Mouse (Mus musculus) large intestine, adult 2 months (tissue): Measurements from ENCODE around the gene Syn1. TPM values are rescaled to one million over a fixed set of nuclear protein-coding genes. Genes with fewer than 3 reads are reported as not detected.

Experiments
- DNase-seq: peaks from one replicate; pipeline ENCODE4 v3.0.0-alpha.2; 2012; ENCODE audit warnings: low read depth, low spot score
- WGBS: fragments of 180-500 bp; shearing (Covaris S2); methylation state at CpG from one replicate; pipeline ENCODE4 v1.1.7; 2018; 5-methylcytosine and 5-hydroxymethylcytosine counted together
- polyA plus RNA-seq: library from polyadenylated mRNA; depleted of rRNA; stranded (reverse); fragments of >200 nt; gene quantifications from 2 replicates; pipeline ENCODE4 v1.2.3, GENCODE M21; 2012; rRNA removed

Syn1 gene
- 0.77 and 1.2 TPM in 2 replicates for polyA plus RNA-seq

- DNase-seq = peak; percentile 8
These were observed at the start of gene Syn1 for GRCm38 (mm10) chrX:20920844-20921364. Gene Syn1 (minus strand): TSS chrX:20921004.

GRCm38 (mm10) chrX:20961477-20962378 is 40.9 kb upstream of the Syn1 start, which contains the start of gene Uxt:
Gene Uxt (minus strand): TSS chrX:20962017.
- peak; percentile 47 for DNase-seq
- WGBS = 18% methylated on average over 57 of the region's 57 CpGs

More at GRCm38 (mm10) chrX:20920844-20921364, at the start of gene Syn1:
- 31% methylated on average over 36 of the region's 44 CpGs for WGBS

- WGBS = 14% methylated on average over 30 of the region's 30 CpGs
- peak; percentile 51 for DNase-seq
These were observed 29.5 kb upstream of the Syn1 start, which contains the start of gene Elk1 for GRCm38 (mm10) chrX:20950191-20950880. Gene Elk1 (minus strand): TSS chrX:20950608.

- WGBS = 13% methylated on average over 4 of the region's 4 CpGs
- no peak for DNase-seq
These were observed 25.3 kb upstream of the Syn1 start for GRCm38 (mm10) chrX:20946055-20946454.

GRCm38 (mm10) chrX:20931963-20932362 is 11.2 kb upstream of the Syn1 start:
- no peak for DNase-seq
- WGBS = 85% methylated on average over 1 of the region's 1 CpGs

- 79% methylated on average over 1 of the region's 1 CpGs for WGBS
- DNase-seq = no peak
These were observed 10.6 kb upstream of the Syn1 start, which contains the start of gene Cfp for GRCm38 (mm10) chrX:20931364-20931763. Gene Cfp (minus strand): TSS chrX:20931555.

GRCm38 (mm10) chrX:20929859-20930258 is 9.1 kb upstream of the Syn1 start:
- no peak for DNase-seq

GRCm38 (mm10) chrX:20924976-20925375 is 4.2 kb upstream of the Syn1 start:
- DNase-seq = no peak

More at GRCm38 (mm10) chrX:20929859-20930258, 9.1 kb upstream of the Syn1 start:
- WGBS = 75% methylated on average over 1 of the region's 1 CpGs

- WGBS = 64% methylated on average over 1 of the region's 1 CpGs
- DNase-seq = no peak
These were observed 2.7 kb upstream of the Syn1 start for GRCm38 (mm10) chrX:20923506-20923905.

GRCm38 (mm10) chrX:20921366-20921765 is 562 bp upstream of the Syn1 start:
- no peak for DNase-seq
- 40% methylated on average over 5 of the region's 5 CpGs for WGBS

- DNase-seq = no peak
- 19% methylated on average over 49 of the region's 49 CpGs for WGBS
These were observed 458 bp downstream of the Syn1 start for GRCm38 (mm10) chrX:20920249-20920843.

- DNase-seq = no peak
These were observed 5.7 kb downstream of the Syn1 start for GRCm38 (mm10) chrX:20915075-20915474.

GRCm38 (mm10) chrX:20913726-20914125 is 7.1 kb downstream of the Syn1 start:
- no peak for DNase-seq
- WGBS = 83% methylated on average over 6 of the region's 6 CpGs

GRCm38 (mm10) chrX:20910074-20910473 is 10.7 kb downstream of the Syn1 start:
- 21% methylated on average over 3 of the region's 3 CpGs for WGBS

GRCm38 (mm10) chrX:20875241-20875640 is 45.6 kb downstream of the Syn1 start:
- no peak for DNase-seq
- 79% methylated on average over 3 of the region's 3 CpGs for WGBS

More at GRCm38 (mm10) chrX:20910074-20910473, 10.7 kb downstream of the Syn1 start:
- no peak for DNase-seq

GRCm38 (mm10) chrX:20872928-20873500 is 47.8 kb downstream of the Syn1 start:
- WGBS = 51% methylated on average over 11 of the region's 11 CpGs
- no peak for DNase-seq

GRCm38 (mm10) chrX:20869962-20870513 is 50.8 kb downstream of the Syn1 start, which contains the start of gene Timp1:
Gene Timp1 (plus strand): TSS chrX:20870166.
- no peak for DNase-seq
- WGBS = 9% methylated on average over 18 of the region's 18 CpGs

GRCm38 (mm10) chrX:20869203-20869602 is 51.6 kb downstream of the Syn1 start:
- WGBS = 86% methylated on average over 1 of the region's 1 CpGs
- no peak for DNase-seq

GRCm38 (mm10) chrX:20868091-20868490 is 52.7 kb downstream of the Syn1 start:
- no peak for DNase-seq
- WGBS = 49% methylated on average over 4 of the region's 4 CpGs
